Mouse (Mus musculus): Measurements from ENCODE around the gene Clba1.

DNA sequence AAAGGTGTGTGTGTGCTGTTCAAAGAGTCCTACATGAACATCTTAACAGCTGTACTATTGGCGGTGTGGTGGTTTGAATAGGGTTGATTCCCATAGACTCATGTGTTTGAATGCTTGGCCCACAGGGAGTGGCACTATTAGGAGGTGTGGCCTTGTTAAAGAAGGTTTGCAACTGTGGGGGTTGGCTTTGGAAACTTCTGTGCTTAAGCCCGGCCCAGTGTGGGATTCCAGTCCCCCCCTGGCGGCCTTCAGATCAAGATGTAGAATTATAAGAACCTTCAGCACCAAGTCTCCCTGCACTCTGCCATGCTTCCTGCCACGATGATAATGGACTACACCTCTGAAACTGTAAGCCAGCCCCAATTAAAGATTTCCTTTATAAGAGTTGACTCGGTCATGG, 23.7 kb downstream of the Clba1 start:
- TF ChIP-seq POLR2AphosphoS2 (IDR thresholded peaks at IDR 0.05; ENCODE audit: insufficient read length, low read depth) (no peak), POLR2A (IDR thresholded peaks at IDR 0.05; ENCODE audit: insufficient read length, low read depth) (no peak), E2F4 (IDR thresholded peaks at IDR 0.05; ENCODE audit: insufficient read depth) (no peak), MYOG (IDR thresholded peaks at IDR 0.05; ENCODE audit: control insufficient read depth in 1 of 3, insufficient read depth in 1 of 3, insufficient read length in 2 of 3, low read depth in 2 of 3) (no peak), TCF12 (IDR thresholded peaks at IDR 0.05; ENCODE audit: insufficient read depth, poor library complexity, severe bottlenecking) (no peak), MAX (IDR thresholded peaks at IDR 0.05; ENCODE audit: low read depth) (no peak), REST (IDR thresholded peaks at IDR 0.05; ENCODE audit: insufficient read depth, insufficient read length) (no peak), USF1 (IDR thresholded peaks at IDR 0.05; ENCODE audit: low read depth) (no peak), MYOD1 (IDR thresholded peaks at IDR 0.05; ENCODE audit: control insufficient read depth in 1 of 3, insufficient read length in 2 of 3, low read depth in 2 of 3) (no peak), SRF (IDR thresholded peaks at IDR 0.05; ENCODE audit: control insufficient read depth, insufficient read length, low read depth) (no peak)

Data from myocyte (in vitro differentiated cells).